Mouse (Mus musculus): ENCODE results near the gene Gm26897.
A peak's percentile ranks its signal among the peaks of the same experiment; 100 is the strongest.

Gm26897 gene

DNA sequence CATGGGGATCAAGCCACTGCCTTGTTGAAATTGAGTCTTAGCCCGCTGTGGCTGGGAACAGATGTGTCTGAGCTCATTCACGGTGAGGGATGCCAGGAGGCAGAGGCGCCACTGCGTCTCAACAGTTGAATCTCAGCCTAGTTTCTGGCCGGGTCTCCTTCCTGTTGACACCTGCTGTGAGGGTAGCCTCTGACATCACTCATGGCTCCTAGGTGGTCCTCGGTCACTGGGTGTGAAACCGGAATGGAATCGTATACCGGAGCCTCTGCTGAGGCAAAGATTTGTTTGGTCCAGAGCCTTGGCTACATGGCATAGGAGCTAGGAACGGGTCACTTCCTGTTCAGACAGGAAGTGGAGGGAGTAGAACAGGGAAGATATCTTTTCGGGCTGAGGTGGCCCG, at the start of gene Gm26897:
Gene Gm26897, plus strand, starts transcription at position 74 of the 400 bp plus-strand sequence.
- DNase-seq (ENCODE audit: low read depth, low spot score), result no peak

DNA sequence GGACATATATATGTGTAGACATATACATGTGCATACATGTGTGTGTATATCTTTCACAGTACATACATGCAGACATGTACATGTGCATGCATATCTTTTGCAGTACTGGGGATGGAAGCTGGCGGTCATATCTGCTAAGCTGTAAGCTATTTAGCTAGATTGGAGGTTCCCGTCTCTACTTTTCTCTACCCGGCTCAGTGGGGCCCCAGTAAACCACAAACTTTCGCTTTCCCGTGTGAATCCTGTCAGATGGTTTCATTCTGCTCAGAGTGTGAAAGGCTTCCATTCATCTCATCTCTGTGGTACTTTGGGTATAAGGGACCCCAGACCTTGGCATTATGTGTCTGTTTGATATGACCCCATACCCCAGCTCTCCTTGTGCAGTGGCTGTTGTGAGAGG, 46.4 kb upstream of the Gm26897 start:
- no peak for DNase-seq (ENCODE audit: low read depth, low spot score)

GRCm38 (mm10) chr5:111688584-111688983, 45.1 kb upstream of the Gm26897 start:
- DNase-seq (ENCODE audit: low read depth, low spot score), result no peak

DNA sequence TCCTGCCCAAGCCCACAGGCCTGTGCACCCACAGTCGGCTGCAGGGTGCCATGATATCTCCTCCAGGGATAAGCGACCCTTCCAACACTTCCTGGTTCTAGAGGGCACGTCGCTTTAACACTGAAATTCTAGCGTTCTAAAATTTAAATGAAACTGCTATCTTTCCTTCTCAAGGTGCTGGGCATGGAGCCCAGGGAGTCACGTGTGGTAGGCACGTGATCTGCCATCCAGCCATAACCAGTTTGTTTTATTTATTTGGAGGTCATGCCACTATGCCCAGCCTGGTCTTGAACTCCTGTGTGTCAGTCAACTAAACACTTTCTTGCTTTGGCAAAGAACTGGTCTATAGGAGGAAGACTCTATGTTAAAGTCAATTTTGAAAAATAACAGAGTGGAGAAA, 35.7 kb upstream of the Gm26897 start:
- DNase-seq (ENCODE audit: low read depth, low spot score), result no peak

DNA sequence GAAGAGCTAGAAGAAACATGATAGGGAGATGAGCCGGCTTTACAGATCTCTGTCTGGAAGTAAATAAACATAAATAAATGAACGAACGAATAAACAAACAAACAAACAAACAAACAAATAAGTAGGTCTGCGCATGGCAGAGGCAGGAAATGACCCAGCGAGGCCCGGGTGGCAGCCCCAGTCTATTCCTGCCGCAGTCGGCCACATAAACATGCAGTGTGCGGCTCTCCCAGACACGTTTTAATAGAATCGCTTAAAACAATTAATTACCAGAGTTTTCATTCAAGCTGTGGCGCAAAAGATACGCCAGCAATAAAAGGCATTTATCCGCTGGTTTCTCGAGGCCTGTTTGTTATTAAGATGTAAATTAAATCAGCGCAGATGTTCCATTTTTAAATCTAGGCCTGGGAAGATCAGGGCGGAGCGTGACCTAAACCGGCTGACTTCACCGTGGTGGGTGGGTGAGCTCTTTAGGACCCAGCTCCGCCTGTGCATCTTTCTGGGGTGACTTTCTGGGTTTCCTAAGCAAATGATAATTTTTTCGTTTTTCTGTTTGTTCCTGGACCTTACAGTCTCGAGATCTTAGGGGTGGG, 33.9 kb upstream of the Gm26897 start:
- DNase-seq (ENCODE audit: low read depth, low spot score), result no peak

DNA sequence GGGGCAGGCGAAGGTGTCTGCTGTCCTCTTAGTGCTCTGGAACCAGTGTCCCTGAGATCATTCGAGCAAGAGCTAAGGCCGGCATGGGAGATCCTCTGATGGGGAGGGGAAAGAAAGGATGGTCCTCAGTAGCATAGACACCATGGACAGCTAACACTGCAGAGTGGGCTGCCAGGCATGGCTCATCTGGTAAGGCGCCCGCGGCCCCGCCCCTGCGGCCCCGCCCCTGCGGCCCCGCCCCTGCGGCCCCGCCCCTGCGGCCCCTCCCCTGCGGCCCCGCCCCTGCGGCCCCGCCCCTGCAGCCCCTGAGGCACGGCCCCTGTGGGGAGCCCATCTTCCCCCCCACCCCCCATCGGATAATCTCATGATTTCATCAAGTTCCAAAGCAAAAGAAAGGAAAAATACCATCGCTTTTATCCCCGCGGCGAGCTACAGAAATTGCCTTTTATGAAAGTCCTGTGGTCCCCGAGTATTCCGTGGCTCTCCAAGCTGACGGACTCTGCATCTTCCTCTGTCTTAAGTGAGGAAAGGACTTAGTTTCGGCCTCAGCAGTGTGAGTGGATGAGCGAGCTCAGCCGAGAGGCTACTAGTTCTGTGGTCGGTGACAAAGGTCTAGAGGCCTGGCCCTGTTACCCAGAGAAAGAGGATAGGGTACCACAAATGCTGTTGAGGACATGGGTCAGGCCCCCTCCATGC, 31.9 kb upstream of the Gm26897 start:
- no peak for DNase-seq (ENCODE audit: low read depth, low spot score)

DNA sequence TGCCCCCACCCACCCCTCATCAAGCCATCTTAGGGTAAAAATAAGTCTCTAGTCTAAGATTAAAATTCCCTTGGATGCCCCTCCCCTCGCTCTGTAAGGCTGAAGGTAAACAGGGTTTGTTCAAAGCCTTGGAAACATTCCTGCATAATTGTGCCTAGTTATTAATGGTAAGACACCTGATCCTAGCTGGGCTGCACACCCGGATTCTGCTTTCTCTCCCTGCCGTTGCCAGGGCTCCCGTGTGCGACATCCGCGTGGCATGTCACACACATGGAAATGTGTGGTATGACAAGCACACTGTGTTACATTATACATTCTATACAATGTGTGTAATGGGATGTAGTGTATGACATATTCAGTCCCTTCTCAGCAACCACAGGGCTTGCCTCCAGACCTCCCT, 30.1 kb upstream of the Gm26897 start:
- DNase-seq (ENCODE audit: low read depth, low spot score), result no peak

GRCm38 (mm10) chr5:111704326-111704725, 29.4 kb upstream of the Gm26897 start:
- no peak for DNase-seq (ENCODE audit: low read depth, low spot score)

- DNase-seq (ENCODE audit: low read depth, low spot score), result no peak
These were observed 24.4 kb upstream of the Gm26897 start for GRCm38 (mm10) chr5:111709195-111709901.

GRCm38 (mm10) chr5:111719018-111719417, 14.7 kb upstream of the Gm26897 start:
- DNase-seq (ENCODE audit: low read depth, low spot score), result no peak

DNA sequence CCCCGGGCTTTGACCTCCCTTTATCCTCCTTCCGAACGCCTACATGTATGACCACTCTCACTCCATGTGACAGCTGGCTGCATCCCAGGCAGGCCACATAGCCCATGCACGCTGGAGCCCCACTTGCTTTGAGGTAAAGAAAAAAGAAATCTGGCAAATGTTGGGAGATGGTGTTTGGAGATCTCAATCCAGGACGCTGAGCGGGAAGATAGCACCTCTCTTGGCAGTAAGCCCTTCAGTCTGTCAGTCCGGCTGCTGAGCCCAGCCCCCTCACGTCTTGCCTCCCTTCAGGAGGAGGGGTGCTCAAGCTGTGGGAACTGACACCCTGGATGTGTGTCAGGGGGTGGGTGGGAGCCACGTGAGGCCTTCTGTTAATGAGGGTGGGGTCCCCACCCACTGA, 13.0 kb upstream of the Gm26897 start:
- DNase-seq (ENCODE audit: low read depth, low spot score), result no peak

DNA sequence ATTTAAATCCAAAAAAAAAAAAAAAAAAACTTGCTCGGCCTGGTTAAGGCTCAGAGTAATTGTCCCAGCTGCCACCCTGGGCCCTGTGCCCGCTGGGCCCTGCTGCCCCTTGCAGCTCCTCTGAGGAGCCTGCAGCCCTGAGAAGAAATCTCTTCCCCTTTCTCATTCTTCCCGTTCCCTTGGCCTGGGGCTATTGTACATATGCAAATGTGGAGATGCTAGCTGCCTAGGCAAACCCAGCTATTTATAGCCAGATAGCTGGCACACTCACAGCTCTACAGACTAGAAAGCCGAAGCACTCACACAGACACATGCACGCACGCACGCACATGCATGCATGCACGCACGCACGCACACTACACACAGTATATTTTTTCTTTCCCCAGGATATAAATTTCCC, 9.0 kb upstream of the Gm26897 start:
- no peak for DNase-seq (ENCODE audit: low read depth, low spot score)

DNA sequence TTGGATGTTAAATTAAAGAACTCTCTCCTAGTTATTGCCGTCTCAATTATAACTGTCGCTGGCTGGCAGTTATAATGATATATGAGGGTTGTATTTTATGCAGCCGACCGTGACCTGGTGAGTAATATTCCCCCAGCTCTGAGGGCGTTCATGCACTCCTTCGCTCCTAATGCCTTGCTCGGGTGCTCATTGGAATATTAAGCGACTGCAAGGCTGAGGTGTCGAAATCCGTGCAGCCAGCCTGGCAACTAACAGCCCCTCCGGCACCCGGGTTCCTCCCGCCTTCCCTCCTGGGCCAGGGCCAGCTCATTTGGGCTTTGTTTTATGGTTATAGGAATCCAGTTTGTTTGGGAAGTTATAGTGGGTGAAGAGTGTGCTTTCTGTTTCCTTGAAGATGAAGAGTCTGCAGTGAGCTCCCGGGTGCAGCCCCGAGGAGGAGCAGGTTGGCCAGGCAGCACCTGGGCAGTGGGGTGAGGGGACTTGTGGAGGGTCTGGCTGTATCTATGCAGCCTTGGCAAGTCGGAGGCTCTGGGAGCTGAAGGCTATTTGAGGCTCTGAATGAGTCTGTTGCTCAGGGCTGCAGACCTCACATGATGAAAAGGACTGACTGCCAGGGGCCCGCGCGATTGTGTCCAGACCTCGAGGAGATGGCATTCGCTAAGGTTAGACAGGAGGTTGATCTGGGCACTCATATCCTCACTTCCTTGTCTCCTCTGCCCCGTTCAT, 8.4 kb upstream of the Gm26897 start:
- DNase-seq (ENCODE audit: low read depth, low spot score), result no peak

DNA sequence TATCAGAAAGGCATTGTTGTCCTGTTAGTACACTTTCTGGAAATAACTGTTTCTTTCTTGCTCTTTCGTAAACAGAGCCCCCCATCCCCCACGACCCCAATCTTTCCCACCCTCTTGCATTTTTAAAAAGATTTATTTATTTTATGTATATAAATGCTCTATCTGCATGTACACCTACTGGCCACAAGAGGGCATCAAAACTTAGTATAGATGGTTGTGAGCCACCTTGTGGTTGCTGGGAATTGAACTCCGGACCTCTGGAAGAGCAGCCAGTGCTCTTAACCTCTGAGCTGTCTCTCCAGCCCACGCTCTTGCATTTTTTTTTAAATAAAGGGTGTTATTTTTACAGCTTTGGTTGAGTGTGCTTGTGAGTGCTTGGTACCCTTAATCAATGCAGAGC, 5.3 kb upstream of the Gm26897 start:
- no peak for DNase-seq (ENCODE audit: low read depth, low spot score)

- peak; percentile 32 for DNase-seq (ENCODE audit: low read depth, low spot score)
These were observed 3.1 kb upstream of the Gm26897 start for GRCm38 (mm10) chr5:111730560-111731167.

DNA sequence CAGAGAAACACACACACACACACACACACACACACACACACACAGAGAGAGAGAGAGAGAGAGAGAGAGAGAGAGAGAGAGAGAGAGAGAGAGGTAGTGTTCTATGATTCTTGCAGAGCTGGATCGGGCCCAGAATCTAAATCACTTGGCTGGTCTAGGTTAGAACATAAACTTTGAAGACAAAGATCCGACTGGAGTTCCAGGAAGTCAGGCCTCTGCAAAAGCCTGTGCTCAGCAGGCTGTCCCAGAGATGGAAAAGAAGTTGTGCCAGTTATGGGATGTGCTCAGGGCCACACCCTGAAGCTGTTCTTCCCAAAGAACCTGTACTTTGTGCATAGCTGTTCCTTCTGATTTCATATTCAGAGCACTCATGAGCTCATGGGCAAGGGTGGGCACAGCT, 1.5 kb upstream of the Gm26897 start:
- no peak for DNase-seq (ENCODE audit: low read depth, low spot score)

- DNase-seq (ENCODE audit: low read depth, low spot score), result no peak
These were observed 5.8 kb downstream of the Gm26897 start for GRCm38 (mm10) chr5:111739480-111739879.

DNA sequence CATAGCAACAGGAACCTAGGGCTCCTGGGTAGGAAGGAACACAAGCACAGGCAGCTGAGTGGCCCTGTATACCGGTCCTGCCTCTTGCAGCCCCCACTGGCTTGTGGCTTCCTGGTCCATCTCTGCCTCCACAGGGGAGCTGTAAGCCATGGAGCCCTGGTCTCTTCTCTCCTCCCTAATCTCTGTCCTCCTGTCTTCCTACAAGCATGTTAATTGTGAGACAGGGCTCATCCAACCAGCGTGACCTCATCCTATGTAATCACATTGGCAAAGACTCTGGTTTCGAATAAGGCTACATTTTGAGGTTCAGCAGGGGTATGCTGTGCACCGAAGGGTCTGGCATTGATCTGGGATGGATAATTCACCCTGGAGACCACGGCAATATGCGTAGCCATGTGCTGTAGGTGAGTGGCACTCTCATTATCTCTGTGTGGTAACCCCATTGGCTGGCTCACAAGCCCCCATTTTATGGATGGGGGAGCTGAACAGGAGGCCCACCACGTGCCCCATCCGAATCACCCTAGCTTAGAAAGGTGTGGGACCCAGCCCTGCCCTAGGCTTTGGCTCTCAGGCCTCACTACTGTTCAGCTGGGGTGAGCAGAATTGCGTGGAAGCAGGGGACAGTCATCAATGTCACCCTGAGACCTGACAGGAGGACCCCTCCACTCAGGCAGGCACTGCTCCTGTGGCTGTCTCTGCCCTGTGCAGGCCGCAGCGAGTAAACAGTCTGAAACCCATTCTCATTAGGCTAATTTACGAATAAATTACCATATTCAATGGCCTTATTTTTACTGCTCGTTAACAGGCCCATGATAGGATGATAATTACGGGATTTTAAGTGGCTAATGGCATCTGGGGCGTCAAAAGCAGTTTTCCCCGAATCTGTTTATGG, 6.9 kb downstream of the Gm26897 start:
- DNase-seq (ENCODE audit: low read depth, low spot score), result no peak

- DNase-seq (ENCODE audit: low read depth, low spot score), result no peak
These were observed 7.6 kb downstream of the Gm26897 start for GRCm38 (mm10) chr5:111741352-111741751.

DNA sequence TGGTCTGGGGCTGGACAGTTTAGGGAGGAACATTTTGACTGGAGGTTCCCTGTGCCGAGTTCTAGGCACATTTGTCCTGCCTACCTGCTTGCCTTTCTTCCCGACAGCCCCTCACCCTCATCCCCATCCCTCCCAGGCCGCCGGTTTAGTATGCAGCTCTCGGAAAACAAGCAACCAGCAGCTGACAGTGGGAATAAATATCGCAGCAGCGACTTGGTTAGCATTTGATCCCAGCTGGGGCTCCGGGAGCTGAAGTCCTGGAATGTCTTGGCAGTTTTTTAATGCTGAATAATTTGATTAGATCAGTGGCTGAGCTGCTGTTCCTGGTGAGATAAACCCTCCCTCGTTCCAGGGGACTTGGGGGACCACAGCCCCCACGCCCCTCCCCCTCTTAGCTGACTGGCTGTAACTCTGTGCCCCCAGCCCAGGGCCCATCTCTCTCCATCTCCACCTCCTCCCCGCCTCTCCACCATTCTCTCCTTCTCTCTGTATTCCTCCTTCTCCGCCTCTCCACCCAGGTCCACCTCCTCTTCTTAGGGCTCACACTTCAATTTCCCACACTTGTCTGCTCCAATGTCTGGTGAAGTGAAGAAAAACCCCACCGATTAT, 8.7 kb downstream of the Gm26897 start:
- DNase-seq (ENCODE audit: low read depth, low spot score), result no peak

Measured in retina, postnatal 7 days (tissue).